Mouse (Mus musculus) liver, embryonic 14.5 days (tissue): ENCODE measurements around the gene Aar2.

Experiments
- CTCF ChIP-seq: IDR thresholded peaks from 2 replicates; pipeline ENCODE4 v1.5.1; 2016; ENCODE audit warnings: antibody characterized with exemption, low read depth, control low read depth
- EP300 ChIP-seq: IDR thresholded peaks from 2 replicates; pipeline ENCODE4 v1.6.1; 2016; ENCODE audit warnings: antibody characterized with exemption, low read depth

DNA sequence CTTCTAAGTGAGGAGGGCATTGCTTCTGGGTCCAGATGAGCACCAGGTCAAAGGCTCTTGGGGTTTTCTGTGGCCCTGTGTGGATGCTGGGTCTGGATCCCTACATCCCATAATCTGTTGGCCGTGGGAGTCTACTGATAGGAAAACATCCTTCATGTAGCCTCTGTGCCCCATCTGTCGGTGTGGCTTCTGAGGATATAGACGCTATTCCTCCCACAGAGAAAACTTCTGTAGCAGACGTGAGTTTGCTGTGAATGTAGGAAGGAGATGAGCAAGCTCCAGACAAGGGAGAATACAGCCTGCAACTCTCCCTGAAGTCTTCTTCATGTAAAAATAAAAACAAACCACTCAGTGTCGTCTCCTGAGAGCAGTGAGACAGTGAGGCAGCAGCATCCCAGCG, 29.1 kb upstream of the Aar2 start:
- TF ChIP-seq EP300 (no peak), CTCF (no peak)
